Comparison of ENCODE assay signal across 31 mouse cellular contexts in the genomic region with DNA sequence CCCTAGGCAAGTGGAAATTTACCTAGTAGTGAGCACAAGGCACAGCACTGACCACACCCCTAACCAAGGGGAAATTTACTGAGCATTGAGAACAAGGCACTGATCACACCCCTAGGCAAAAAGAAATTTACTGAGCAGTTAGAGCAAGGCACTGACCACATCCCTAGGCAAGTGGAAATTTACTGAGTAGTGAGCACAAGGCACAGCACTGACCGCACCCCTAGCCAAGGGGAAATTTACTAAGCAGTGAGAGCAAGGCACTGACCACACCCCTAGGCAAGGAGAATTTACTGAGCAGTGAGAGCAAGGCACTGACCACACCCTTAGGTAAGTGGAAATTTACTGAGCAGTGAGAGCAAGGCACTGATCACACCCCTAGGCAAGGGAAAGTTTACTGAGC. TPM values are rescaled to one million over a fixed set of nuclear protein-coding genes. Genes with fewer than 3 reads are reported as not detected.
DNase-seq lines count a peak whose midpoint lies in the region; ATAC-seq and TF ChIP-seq lines count a peak whose summit lies in the region.
"Had no signal": no experiment of that assay in that cellular context is flagged by ENCODE, and none has a peak within 500 bp of the region (broad histone marks: within the 10 kb centered on the region; RNA-seq: fewer than 3 reads in every experiment).

No protein-coding gene starts in this region.

- H3K27me3 ChIP-seq in ES-Bruce4 (ENCODE audit: control insufficient read depth, insufficient read depth, low read length, poor library complexity, severe bottlenecking) = no peaks in the 10 kb centered on the region
- H3K27me3 ChIP-seq: embryonic facial prominence, embryonic 13.5 days; forebrain, embryonic 13.5 days; midbrain, embryonic 12.5 days; neural tube, embryonic 12.5 days had no signal

- TF ChIP-seq EP300 in ES-Bruce4 (IDR thresholded peaks at IDR 0.05; ENCODE audit: insufficient read depth, low read depth, low read length) = no peak

- H3K36me3 ChIP-seq in ES-Bruce4 (ENCODE audit: control insufficient read depth, insufficient read depth, low read length, poor library complexity, severe bottlenecking) = peaks cover 3% of the 10 kb centered on the region; the same call in 1 of the 2 replicates
- H3K36me3 ChIP-seq: hindbrain, embryonic 10.5 days; midbrain, embryonic 12.5 days; neural tube, embryonic 12.5 days had no signal

- peak; percentile 42 for ATAC-seq in granulocyte monocyte progenitor cell, adult 5-6 weeks (replicated peaks; ENCODE audit: poor library complexity, severe bottlenecking)
- ATAC-seq: forebrain, embryonic 13.5 days; hindbrain, embryonic 16.5 days; intestine, embryonic 16.5 days; liver, postnatal 0 days; lung, postnatal 0 days had no signal

- H3K4me1 ChIP-seq in ES-Bruce4 (ENCODE audit: control insufficient read depth, insufficient read depth, low read length) = no peaks in the 10 kb centered on the region
- H3K4me1 ChIP-seq: embryonic facial prominence, embryonic 13.5 days; forebrain, embryonic 13.5 days; hindbrain, embryonic 10.5 days; midbrain, embryonic 12.5 days; neural tube, embryonic 12.5 days had no signal

- peaks cover 16% of the 10 kb centered on the region for H3K9me3 ChIP-seq in ES-Bruce4 (replicated peaks; ENCODE audit: control insufficient read depth, insufficient read depth, low read length, poor library complexity, severe bottlenecking)
- H3K9me3 ChIP-seq: embryonic facial prominence, embryonic 13.5 days; forebrain, embryonic 13.5 days; hindbrain, embryonic 10.5 days had no signal

- TF ChIP-seq POLR2A in ES-Bruce4 (IDR thresholded peaks at IDR 0.05; ENCODE audit: insufficient read depth, low read length) = no peak

- TF ChIP-seq CTCF in ES-Bruce4 (IDR thresholded peaks at IDR 0.05; ENCODE audit: low read depth, low read length) = no peak

- no peak overlapping the region for H3K9ac ChIP-seq in ES-Bruce4 (ENCODE audit: low read depth, poor library complexity, severe bottlenecking)
- H3K9ac ChIP-seq: embryonic facial prominence, embryonic 13.5 days; forebrain, embryonic 13.5 days; liver, postnatal 0 days; midbrain, embryonic 12.5 days; neural tube, embryonic 12.5 days had no signal

- DNase-seq in 3T3-L1 (ENCODE audit: low read depth, low spot score) = peak; percentile 70
- peak; percentile 31 for DNase-seq in naive thymus-derived CD4-positive, alpha-beta T cell, adult 2 months (ENCODE audit: low read depth)
- DNase-seq in liver = no peak
- DNase-seq in ovary, adult 18-20 months (ENCODE audit: low spot score) = no peak
- no peak for DNase-seq in kidney, postnatal 10 days
- DNase-seq: adrenal gland, adult 8-10 months; cerebellum, adult 8-10 months; cerebellum, postnatal 36 days; embryo, embryonic 11 days; heart, postnatal 10 days; left cerebral cortex, postnatal 4 days; liver, postnatal 0 days; retina, postnatal 1 day; right cerebral cortex, postnatal 25 days; spleen, adult 18-20 months; thymus, postnatal 36 days had no signal

- peak overlapping the region; percentile 44 for H3K27ac ChIP-seq in ES-Bruce4 (ENCODE audit: insufficient read depth, low read length)
- H3K27ac ChIP-seq: embryonic facial prominence, embryonic 13.5 days; forebrain, embryonic 13.5 days; hindbrain, embryonic 10.5 days; macrophage; midbrain, embryonic 12.5 days; neural tube, embryonic 12.5 days had no signal

- H3K4me3 ChIP-seq in ES-Bruce4 (ENCODE audit: low read depth, low read length) = no peak overlapping the region
- H3K4me3 ChIP-seq: embryonic facial prominence, embryonic 13.5 days; erythroblast, embryonic 14.5 days; forebrain, embryonic 13.5 days; hindbrain, embryonic 10.5 days; midbrain, embryonic 12.5 days; neural tube, embryonic 12.5 days had no signal

RNA-seq across cellular contexts. Expression of a gene that starts 8.2 kb away (rescaled TPM):
- polyA plus RNA-seq in ES-Bruce4 (2011; ENCODE audit: insufficient read depth, insufficient read length, low read depth, missing spikeins) = not detected in 2 replicates
- total RNA-seq in granulocyte monocyte progenitor cell, adult 5-6 weeks (2014; fragmentation: Nextera tagmentation) = 8.3 and 13.3 TPM in 2 replicates
- total RNA-seq in granulocyte monocyte progenitor cell, adult 5-6 weeks (2017) = 20.4 and 22.5 TPM in 2 replicates
- total RNA-seq: left cerebral cortex, adult 8-10 months had no signal
- polyA plus RNA-seq: erythroblast, embryonic 14.5 days; testis, adult 2 months had no signal

RNA-seq across cellular contexts. Expression of a gene that starts 12.8 kb away (rescaled TPM):
- polyA plus RNA-seq in ES-Bruce4 (2011; ENCODE audit: insufficient read depth, insufficient read length, low read depth, missing spikeins) = 6.1 and 9.2 TPM in 2 replicates
- total RNA-seq in granulocyte monocyte progenitor cell, adult 5-6 weeks (2014; fragmentation: Nextera tagmentation) = 6.1 and 9.0 TPM in 2 replicates
- 4.2 and 5.2 TPM in 2 replicates for total RNA-seq in granulocyte monocyte progenitor cell, adult 5-6 weeks (2017)
- polyA plus RNA-seq: erythroblast, embryonic 14.5 days had no signal

RNA-seq across cellular contexts. Expression of a gene that starts 36.8 kb away (rescaled TPM):
- polyA plus RNA-seq in ES-Bruce4 (2011; ENCODE audit: insufficient read depth, insufficient read length, low read depth, missing spikeins) = 143 and 149 TPM in 2 replicates
- 34.0 and 35.5 TPM in 2 replicates for total RNA-seq in granulocyte monocyte progenitor cell, adult 5-6 weeks (2014; fragmentation: Nextera tagmentation)
- 51.9 and 58.2 TPM in 2 replicates for total RNA-seq in granulocyte monocyte progenitor cell, adult 5-6 weeks (2017)

RNA-seq across cellular contexts. Expression of a gene that starts 49.0 kb away (rescaled TPM):
- polyA plus RNA-seq in ES-Bruce4 (2011; ENCODE audit: insufficient read depth, insufficient read length, low read depth, missing spikeins) = 3.3 and 4.4 TPM in 2 replicates
- 1.2 and 2.8 TPM in 2 replicates for total RNA-seq in granulocyte monocyte progenitor cell, adult 5-6 weeks (2014; fragmentation: Nextera tagmentation)
- total RNA-seq in granulocyte monocyte progenitor cell, adult 5-6 weeks (2017) = 0.72 and 1.7 TPM in 2 replicates
- total RNA-seq: liver, adult 2 months had no signal

Comparison
In these comparisons a context has a peak if more than half of its experiments do, and no peak if none do; other contexts are left out.
1. DNase-seq: peak in 3T3-L1 (single experiment) and naive thymus-derived CD4-positive, alpha-beta T cell, adult 2 months (single experiment); none in liver (single experiment), ovary, adult 18-20 months (single experiment) and kidney, postnatal 10 days (single experiment).